Mouse (Mus musculus) urinary bladder, postnatal 14 days (tissue): ENCODE data around the gene 3110082I17Rik.
A peak's percentile ranks its signal among the peaks of the same experiment; 100 is the strongest.
"Not testable (repeated sequence)": the region's sequence is repeated elsewhere in the genome, so short reads cannot be mapped to it uniquely, and the experiment has no call there.

Experiments used
- DNase-seq: peaks from one replicate; pipeline ENCODE4 v3.0.0; 2021; ENCODE audit warnings: low spot score

Gene 3110082I17Rik

GRCm38 (mm10) chr5:139394399-139394798, 65.9 kb downstream of the 3110082I17Rik start:
- no peak for DNase-seq

GRCm38 (mm10) chr5:139393197-139393588, 67.1 kb downstream of the 3110082I17Rik start:
- no peak for DNase-seq

GRCm38 (mm10) chr5:139392219-139393196, 67.8 kb downstream of the 3110082I17Rik start:
- no peak for DNase-seq

GRCm38 (mm10) chr5:139391309-139391990, 68.9 kb downstream of the 3110082I17Rik start:
- DNase-seq, result no peak

- not testable (repeated sequence) for DNase-seq
Measured at GRCm38 (mm10) chr5:139390324-139391119, 69.8 kb downstream of the 3110082I17Rik start.

- peak; percentile 82 for DNase-seq
Measured at GRCm38 (mm10) chr5:139389676-139390061, 70.7 kb downstream of the 3110082I17Rik start.

GRCm38 (mm10) chr5:139388694-139389675, 71.3 kb downstream of the 3110082I17Rik start:
- DNase-seq, result no peak

GRCm38 (mm10) chr5:139388195-139388570, 72.1 kb downstream of the 3110082I17Rik start:
- no peak for DNase-seq

- no peak for DNase-seq
Measured at GRCm38 (mm10) chr5:139387329-139388194, 72.8 kb downstream of the 3110082I17Rik start.

GRCm38 (mm10) chr5:139386047-139386446, 74.3 kb downstream of the 3110082I17Rik start:
- no peak for DNase-seq

GRCm38 (mm10) chr5:139384531-139384930, 75.8 kb downstream of the 3110082I17Rik start:
- DNase-seq, result no peak

- DNase-seq, result no peak
Measured at GRCm38 (mm10) chr5:139383234-139383633, 77.1 kb downstream of the 3110082I17Rik start.

- DNase-seq, result peak; percentile 41
Measured at GRCm38 (mm10) chr5:139382760-139383159, 77.6 kb downstream of the 3110082I17Rik start.

- DNase-seq, result peak; percentile 37
Measured at GRCm38 (mm10) chr5:139381586-139382513, 78.5 kb downstream of the 3110082I17Rik start.

- peak; percentile 96 for DNase-seq
Measured at GRCm38 (mm10) chr5:139380385-139381248, 79.7 kb downstream of the 3110082I17Rik start.

GRCm38 (mm10) chr5:139379771-139380384, 80.4 kb downstream of the 3110082I17Rik start:
- no peak for DNase-seq

GRCm38 (mm10) chr5:139378986-139379629, 81.2 kb downstream of the 3110082I17Rik start:
- DNase-seq, result peak; percentile 80
